Mouse (Mus musculus): ENCODE data around the gene Gdpd5. TPM values are rescaled to one million over a fixed set of nuclear protein-coding genes. Genes with fewer than 3 reads are reported as not detected.
A peak's percentile ranks its signal among the peaks of the same experiment; 100 is the strongest.

The Gdpd5 gene
- polyA plus RNA-seq, 1 experiment from 2014 or later: 22.0 TPM

- Histone ChIP-seq H3K27ac (no peak overlapping the region), H3K9me3 (no peaks in the 10 kb centered on the region), H3K27me3 (no peaks in the 10 kb centered on the region), H3K9ac (no peak overlapping the region), H3K36me3 (peaks cover 48% of the 10 kb centered on the region), H3K4me1 (peaks cover 33% of the 10 kb centered on the region), H3K4me2 (no peak overlapping the region), H3K4me3 (no peak overlapping the region)
- WGBS: 74% methylated on average over 14 of the region's 14 CpGs
- ATAC-seq (ENCODE audit: borderline replicate concordance, extremely low read depth, low FRiP score, low TSS enrichment): no peak
Observed at GRCm38 (mm10) chr7:99473638-99474407, 92.6 kb downstream of the Gdpd5 start.

DNA sequence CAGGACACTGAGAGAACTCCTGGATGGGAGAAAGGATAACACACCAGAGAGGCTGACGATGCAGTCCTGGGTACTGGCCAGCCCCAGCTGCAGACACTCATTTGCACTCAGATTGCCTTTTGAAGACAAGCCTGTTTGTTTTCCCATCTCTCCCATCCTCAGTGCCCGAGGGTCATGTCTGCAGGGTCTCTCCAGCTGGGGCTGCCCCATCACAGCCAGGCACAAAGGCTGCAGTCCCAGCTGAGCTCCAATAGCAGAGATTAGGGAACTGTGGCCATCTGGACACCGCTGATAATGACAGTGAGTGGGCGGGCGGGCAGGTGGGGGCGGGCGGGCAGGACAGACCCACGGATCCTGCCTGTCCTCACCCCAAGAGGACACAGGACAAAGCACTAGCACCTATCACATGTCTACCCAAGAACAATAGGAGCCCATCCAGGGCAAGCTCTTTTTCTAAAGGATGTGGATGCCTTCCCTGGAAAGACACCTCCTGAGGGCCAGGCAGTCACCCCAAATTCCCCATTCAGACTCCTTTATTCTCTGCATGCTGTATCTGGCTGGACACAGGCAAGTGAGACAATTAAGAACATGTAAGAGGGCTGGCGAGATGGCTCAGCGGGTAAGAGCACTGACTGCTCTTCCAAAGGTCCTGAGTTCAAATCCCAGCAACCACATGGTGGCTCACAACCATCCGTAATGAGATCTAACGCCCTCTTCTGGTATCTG lies 93.8 kb downstream of the Gdpd5 start:
- Histone ChIP-seq H3K4me3 (no peak overlapping the region), H3K27me3 (no peaks in the 10 kb centered on the region), H3K36me3 (peaks cover 60% of the 10 kb centered on the region), H3K4me2 (no peak overlapping the region), H3K4me1 (peaks cover 30% of the 10 kb centered on the region), H3K27ac (peak overlapping the region; percentile 34; the same call in 1 of the 2 replicates), H3K9me3 (no peaks in the 10 kb centered on the region), H3K9ac (no peak overlapping the region)
- ATAC-seq (ENCODE audit: borderline replicate concordance, extremely low read depth, low FRiP score, low TSS enrichment): peak; percentile 84
- 50% methylated on average over 12 of the region's 12 CpGs for WGBS

DNA sequence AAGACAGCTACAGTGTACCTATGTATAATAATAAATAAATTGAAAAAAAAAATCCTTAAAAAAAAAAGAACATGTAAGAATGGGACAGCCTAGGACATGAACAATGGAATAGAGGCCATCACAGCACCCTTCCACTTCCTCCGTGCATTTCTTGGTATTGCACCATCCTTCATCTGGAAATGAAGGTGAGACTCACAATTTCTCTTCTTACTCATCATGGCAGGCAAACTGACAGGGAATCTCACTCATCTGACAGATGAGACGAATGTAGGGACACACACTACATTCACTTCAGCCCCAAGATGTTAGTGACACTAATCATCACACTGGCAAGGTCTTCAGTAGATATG lies 94.3 kb downstream of the Gdpd5 start:
- no peak for ATAC-seq (ENCODE audit: borderline replicate concordance, extremely low read depth, low FRiP score, low TSS enrichment)
- H3K27ac ChIP-seq: no peak overlapping the region

DNA sequence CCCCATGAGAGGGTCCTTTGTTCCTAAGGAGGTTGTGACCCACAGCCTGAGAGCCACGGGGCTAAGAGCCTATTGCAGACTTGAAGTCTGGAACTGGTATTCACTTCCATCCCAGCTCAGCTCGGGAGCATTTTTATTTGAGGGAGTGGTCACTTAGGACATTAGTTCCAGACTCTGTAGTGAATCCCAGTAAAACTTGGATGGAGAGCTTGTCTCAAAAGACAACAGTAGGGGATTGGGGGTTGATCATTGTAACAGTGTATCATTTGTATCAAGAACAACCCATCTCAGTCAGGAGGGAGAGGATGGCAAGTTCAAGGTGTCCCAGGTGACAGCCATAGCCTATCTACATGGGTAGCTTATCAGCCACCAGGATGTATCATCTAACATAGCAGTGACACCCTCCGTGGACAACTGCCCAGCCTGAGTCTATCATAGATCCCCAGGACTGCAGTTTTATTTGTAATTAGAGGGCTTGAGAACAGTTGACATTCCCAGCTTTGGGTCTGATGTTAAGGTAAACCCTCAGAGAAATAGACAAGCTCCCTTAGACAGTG lies 95.4 kb downstream of the Gdpd5 start:
- WGBS: 29% methylated on average over 3 of the region's 3 CpGs
- Histone ChIP-seq H3K36me3 (peaks cover 76% of the 10 kb centered on the region), H3K4me1 (peaks cover 43% of the 10 kb centered on the region), H3K4me3 (no peak overlapping the region), H3K9me3 (no peaks in the 10 kb centered on the region), H3K27me3 (no peaks in the 10 kb centered on the region), H3K27ac (no peak overlapping the region), H3K4me2 (no peak overlapping the region), H3K9ac (no peak overlapping the region)
- no peak for ATAC-seq (ENCODE audit: borderline replicate concordance, extremely low read depth, low FRiP score, low TSS enrichment)

More for the DNA sequence above, 94.3 kb downstream of the Gdpd5 start:
- Histone ChIP-seq H3K9ac (no peak overlapping the region), H3K4me3 (no peak overlapping the region), H3K27me3 (no peaks in the 10 kb centered on the region), H3K4me2 (no peak overlapping the region), H3K36me3 (peaks cover 65% of the 10 kb centered on the region), H3K9me3 (no peaks in the 10 kb centered on the region), H3K4me1 (peaks cover 32% of the 10 kb centered on the region)
- 70% methylated on average over 2 of the region's 2 CpGs for WGBS

DNA sequence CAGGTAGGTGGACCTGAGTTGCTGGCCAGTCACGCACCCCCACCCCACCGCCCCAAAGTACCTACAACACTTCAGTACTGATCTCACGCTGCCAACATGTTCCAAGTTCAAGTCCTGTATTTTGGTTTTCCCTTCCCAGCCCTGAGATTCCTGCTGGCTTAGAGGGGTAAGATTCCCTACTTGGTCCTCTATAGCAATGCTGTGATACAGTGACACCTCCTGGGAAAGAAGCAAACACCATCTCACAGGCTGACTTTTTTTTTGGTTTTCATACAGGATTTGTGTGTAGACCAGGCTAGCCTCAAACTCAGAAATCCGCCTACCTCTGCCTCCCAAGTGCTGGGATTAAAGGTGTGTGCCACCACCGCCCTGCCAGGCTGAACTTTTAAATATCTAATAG lies 96.0 kb downstream of the Gdpd5 start:
- WGBS: 88% methylated on average over 5 of the region's 5 CpGs
- ATAC-seq (ENCODE audit: borderline replicate concordance, extremely low read depth, low FRiP score, low TSS enrichment): no peak

DNA sequence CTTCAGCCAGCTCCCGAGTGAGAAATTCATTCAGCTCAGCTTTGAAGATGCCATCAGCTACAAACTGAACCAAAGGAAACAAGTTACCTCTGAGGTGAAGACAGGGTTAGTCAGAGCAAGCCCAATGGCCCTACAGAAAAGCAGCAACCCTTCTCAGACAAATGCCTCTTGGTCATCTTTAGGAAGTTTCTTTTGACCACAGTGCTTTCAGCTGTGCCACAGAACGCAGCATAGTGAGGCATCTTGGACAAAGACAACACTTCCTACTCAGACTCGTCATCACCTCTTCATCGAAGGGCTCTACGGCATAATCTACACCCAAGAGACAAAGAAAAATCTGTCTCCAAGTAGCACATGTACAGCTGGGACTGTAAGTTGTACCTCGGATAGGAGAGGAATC lies 101.4 kb downstream of the Gdpd5 start:
- under 1% methylated on average over 6 of the region's 6 CpGs for WGBS

More for the DNA sequence above, 96.0 kb downstream of the Gdpd5 start:
- H3K9ac ChIP-seq: no peak overlapping the region
- no peak overlapping the region for H3K27ac ChIP-seq
- H3K4me1 ChIP-seq: peaks cover 49% of the 10 kb centered on the region
- H3K27me3 ChIP-seq: no peaks in the 10 kb centered on the region
- H3K4me3 ChIP-seq: no peak overlapping the region
- no peak overlapping the region for H3K4me2 ChIP-seq
- no peaks in the 10 kb centered on the region for H3K9me3 ChIP-seq
- H3K36me3 ChIP-seq: peaks cover 82% of the 10 kb centered on the region

GRCm38 (mm10) chr7:99483271-99483923 lies 102.2 kb downstream of the Gdpd5 start, which contains the start of gene Rps3:
Gene Rps3, minus strand, starts transcription at chr7:99483738.
- peak within 1 kb of the TSS; percentile 82 for H3K9ac ChIP-seq
- no peaks in the 10 kb centered on the region for H3K27me3 ChIP-seq
- peak; percentile 93 for ATAC-seq (ENCODE audit: borderline replicate concordance, extremely low read depth, low FRiP score, low TSS enrichment)
- H3K27ac ChIP-seq: peak within 1 kb of the TSS; percentile 68
- H3K4me1 ChIP-seq: peaks cover 38% of the 10 kb centered on the region
- no peaks in the 10 kb centered on the region for H3K9me3 ChIP-seq
- peaks cover 40% of the 10 kb centered on the region for H3K36me3 ChIP-seq
- WGBS: under 1% methylated on average over 45 of the region's 45 CpGs
- H3K4me3 ChIP-seq: peak within 1 kb of the TSS; percentile 75
- peak within 1 kb of the TSS; percentile 84 for H3K4me2 ChIP-seq

More for the DNA sequence above, 101.4 kb downstream of the Gdpd5 start:
- Histone ChIP-seq H3K36me3 (peaks cover 48% of the 10 kb centered on the region), H3K9me3 (no peaks in the 10 kb centered on the region), H3K9ac (peak overlapping the region; percentile 82), H3K4me2 (peak overlapping the region; percentile 84), H3K4me1 (peaks cover 38% of the 10 kb centered on the region), H3K4me3 (peak overlapping the region; percentile 75), H3K27ac (peak overlapping the region; percentile 68), H3K27me3 (no peaks in the 10 kb centered on the region)
- no peak for ATAC-seq (ENCODE audit: borderline replicate concordance, extremely low read depth, low FRiP score, low TSS enrichment)

DNA sequence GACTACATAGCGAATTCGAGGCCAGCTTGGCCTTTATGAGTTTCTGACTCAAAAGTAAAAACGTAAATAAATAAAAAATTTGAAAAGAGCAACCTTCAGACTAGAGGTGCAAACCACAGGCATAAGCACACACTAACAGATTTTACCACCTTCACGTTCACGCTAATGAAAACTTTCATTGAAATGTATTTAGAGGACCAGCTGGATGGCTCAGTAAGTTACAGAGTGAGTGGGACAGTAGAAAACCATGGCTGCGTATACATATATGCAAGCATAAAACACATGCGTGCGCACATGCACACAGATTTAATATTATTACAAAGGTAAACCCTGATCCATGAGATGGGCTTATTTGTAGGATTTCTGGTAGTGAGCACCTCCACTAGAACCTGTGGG lies 102.7 kb downstream of the Gdpd5 start:
- Histone ChIP-seq H3K27me3 (no peaks in the 10 kb centered on the region), H3K36me3 (peaks cover 35% of the 10 kb centered on the region), H3K9me3 (no peaks in the 10 kb centered on the region), H3K27ac (peak overlapping the region; percentile 8; the same call in 1 of the 2 replicates), H3K4me2 (peak overlapping the region; percentile 49), H3K9ac (no peak overlapping the region), H3K4me3 (peak overlapping the region; percentile 75), H3K4me1 (peaks cover 38% of the 10 kb centered on the region)
- ATAC-seq (ENCODE audit: borderline replicate concordance, extremely low read depth, low FRiP score, low TSS enrichment): no peak
- WGBS: 44% methylated on average over 8 of the region's 8 CpGs

GRCm38 (mm10) chr7:99484679-99485078 lies 103.5 kb downstream of the Gdpd5 start:
- Histone ChIP-seq H3K9ac (no peak overlapping the region), H3K27ac (no peak overlapping the region), H3K4me3 (no peak overlapping the region), H3K36me3 (peaks cover 27% of the 10 kb centered on the region), H3K4me1 (peaks cover 32% of the 10 kb centered on the region), H3K4me2 (no peak overlapping the region), H3K27me3 (no peaks in the 10 kb centered on the region), H3K9me3 (no peaks in the 10 kb centered on the region)
- no peak for ATAC-seq (ENCODE audit: borderline replicate concordance, extremely low read depth, low FRiP score, low TSS enrichment)
- WGBS: 66% methylated on average over 1 of the region's 1 CpGs

GRCm38 (mm10) chr7:99489708-99490107 lies 108.5 kb downstream of the Gdpd5 start:
- Histone ChIP-seq H3K4me3 (no peak overlapping the region), H3K27me3 (no peaks in the 10 kb centered on the region), H3K4me1 (no peaks in the 10 kb centered on the region), H3K9me3 (peaks cover 2% of the 10 kb centered on the region; the same call in 1 of the 2 replicates), H3K4me2 (no peak overlapping the region), H3K9ac (no peak overlapping the region), H3K27ac (no peak overlapping the region), H3K36me3 (no peaks in the 10 kb centered on the region)
- WGBS: 63% methylated on average over 5 of the region's 5 CpGs
- ATAC-seq (ENCODE audit: borderline replicate concordance, extremely low read depth, low FRiP score, low TSS enrichment): no peak

DNA sequence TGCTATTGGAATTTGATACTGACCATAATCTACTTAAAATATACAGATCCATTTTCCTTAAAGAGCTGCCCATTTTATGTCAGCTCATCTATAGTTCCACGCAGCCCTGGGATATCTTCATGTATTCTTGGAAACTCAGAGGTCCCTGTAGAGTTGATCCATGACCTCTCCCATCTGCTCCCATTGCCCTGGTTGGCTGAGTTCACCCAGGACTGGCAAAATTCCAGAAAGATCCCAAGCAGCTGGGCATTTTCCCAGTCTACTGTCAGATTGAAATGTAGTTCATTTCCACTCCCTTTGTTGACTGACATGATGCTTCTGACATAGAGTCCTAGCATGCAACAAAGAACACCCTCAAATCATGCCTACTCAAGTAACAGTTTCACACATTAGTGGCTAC lies 117.9 kb downstream of the Gdpd5 start:
- peaks cover 5% of the 10 kb centered on the region; the same call in 1 of the 2 replicates for H3K4me1 ChIP-seq
- no peak for ATAC-seq (ENCODE audit: borderline replicate concordance, extremely low read depth, low FRiP score, low TSS enrichment)
- no peaks in the 10 kb centered on the region for H3K36me3 ChIP-seq
- no peaks in the 10 kb centered on the region for H3K9me3 ChIP-seq
- no peak overlapping the region for H3K9ac ChIP-seq
- no peak overlapping the region for H3K4me3 ChIP-seq
- WGBS: 34% methylated on average over 1 of the region's 1 CpGs
- H3K27me3 ChIP-seq: no peaks in the 10 kb centered on the region
- no peak overlapping the region for H3K4me2 ChIP-seq
- no peak overlapping the region for H3K27ac ChIP-seq
